Mouse (Mus musculus): ENCODE measurements around the gene Dupd1. TPM values are rescaled to one million over a fixed set of nuclear protein-coding genes. Genes with fewer than 3 reads are reported as not detected.

Dupd1 gene
- polyA plus RNA-seq, 1 experiment, result 6.3 TPM

- TF ChIP-seq POLR2A (IDR thresholded peaks at IDR 0.05; ENCODE audit: control insufficient read depth, low read depth, low read length) (no peak), CTCF (IDR thresholded peaks at IDR 0.05; ENCODE audit: control insufficient read depth, insufficient read depth, insufficient replicate concordance, low read depth, low read length) (no peak)
- Histone ChIP-seq H3K27ac (ENCODE audit: control insufficient read depth, insufficient read depth, low read depth, low read length) (no peak overlapping the region), H3K27me3 (ENCODE audit: control insufficient read depth, insufficient read depth, low read length) (no peaks in the 10 kb centered on the region), H3K4me1 (ENCODE audit: control insufficient read depth, insufficient read depth, low read length) (peaks cover 3% of the 10 kb centered on the region; the same call in 1 of the 2 replicates), H3K4me3 (ENCODE audit: control insufficient read depth, low read depth, low read length) (no peak overlapping the region), H3K36me3 (ENCODE audit: control insufficient read depth, insufficient read depth, low read length) (no peaks in the 10 kb centered on the region)
Measured at GRCm38 (mm10) chr14:21720430-21721205, 6.2 kb upstream of the Dupd1 start.

DNA sequence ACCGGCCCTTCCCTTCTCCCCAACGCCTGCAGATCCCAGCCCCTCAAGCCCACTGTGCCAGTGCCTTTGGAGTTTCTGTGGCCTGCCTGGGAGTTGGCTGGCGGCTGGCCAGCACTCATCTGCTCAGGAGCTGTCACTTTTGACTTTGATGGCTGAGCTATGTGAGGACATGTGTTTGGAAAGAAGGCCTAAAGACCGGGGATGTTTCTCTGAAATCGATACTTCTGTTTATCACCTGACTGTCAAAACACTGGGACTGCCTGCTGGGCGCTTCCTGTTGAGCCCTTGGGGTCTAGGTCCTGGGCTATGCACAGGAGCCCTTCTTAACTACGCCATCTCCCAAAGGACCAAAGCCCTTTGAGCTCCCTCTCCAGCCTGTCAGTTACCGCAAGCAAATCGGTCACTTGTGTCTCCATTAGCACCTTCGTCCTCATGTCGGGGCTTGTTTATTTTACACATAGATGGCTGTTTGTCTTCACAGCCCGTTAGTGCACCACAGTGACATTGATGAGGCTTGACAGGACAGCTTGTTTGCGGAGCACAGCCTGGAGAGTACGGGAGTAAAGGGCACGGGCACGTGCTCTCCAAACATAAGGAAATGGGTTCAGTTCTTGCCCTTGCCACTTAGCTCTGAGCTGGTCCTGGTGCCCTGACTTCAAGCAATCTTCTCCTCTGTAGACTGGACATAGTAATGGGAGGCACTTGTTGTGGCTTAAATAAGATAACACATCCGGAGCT lies 5.4 kb upstream of the Dupd1 start:
- Histone ChIP-seq H3K27ac (ENCODE audit: control insufficient read depth, insufficient read depth, low read depth, low read length) (no peak overlapping the region), H3K27me3 (ENCODE audit: control insufficient read depth, insufficient read depth, low read length) (no peaks in the 10 kb centered on the region), H3K36me3 (ENCODE audit: control insufficient read depth, insufficient read depth, low read length) (no peaks in the 10 kb centered on the region), H3K4me1 (ENCODE audit: control insufficient read depth, insufficient read depth, low read length) (peaks cover 3% of the 10 kb centered on the region; the same call in 1 of the 2 replicates), H3K4me3 (ENCODE audit: control insufficient read depth, low read depth, low read length) (no peak overlapping the region)
- TF ChIP-seq POLR2A (IDR thresholded peaks at IDR 0.05; ENCODE audit: control insufficient read depth, low read depth, low read length), result no peak
- TF ChIP-seq CTCF (IDR thresholded peaks at IDR 0.05; ENCODE audit: control insufficient read depth, insufficient read depth, insufficient replicate concordance, low read depth, low read length), result no peak

DNA sequence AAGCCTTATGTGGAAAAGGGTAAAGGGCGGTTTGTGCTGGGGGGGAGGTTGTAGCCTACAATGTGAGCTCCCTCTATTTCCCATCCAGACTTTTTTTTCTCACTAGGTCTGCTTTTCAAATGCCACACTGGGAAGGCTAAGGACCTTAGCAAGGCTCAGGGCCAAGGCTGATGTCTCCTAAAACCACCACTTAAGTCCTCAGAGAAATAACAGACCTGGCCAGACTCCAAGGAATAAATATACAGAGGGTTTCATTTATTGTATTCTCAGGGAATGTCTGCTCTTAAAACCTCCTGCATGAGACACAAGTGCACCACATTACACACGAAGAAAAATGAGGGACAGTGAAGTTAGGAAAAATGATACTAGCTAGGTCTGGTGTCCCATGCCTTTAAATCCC lies 3.1 kb downstream of the Dupd1 start:
- no peaks in the 10 kb centered on the region for H3K27me3 ChIP-seq (ENCODE audit: control insufficient read depth, insufficient read depth, low read length)
- H3K36me3 ChIP-seq (ENCODE audit: control insufficient read depth, insufficient read depth, low read length), result no peaks in the 10 kb centered on the region
- no peak overlapping the region for H3K4me3 ChIP-seq (ENCODE audit: control insufficient read depth, low read depth, low read length)
- TF ChIP-seq CTCF (IDR thresholded peaks at IDR 0.05; ENCODE audit: control insufficient read depth, insufficient read depth, insufficient replicate concordance, low read depth, low read length) (no peak), POLR2A (IDR thresholded peaks at IDR 0.05; ENCODE audit: control insufficient read depth, low read depth, low read length) (no peak)
- H3K27ac ChIP-seq (ENCODE audit: control insufficient read depth, insufficient read depth, low read depth, low read length), result no peak overlapping the region
- peaks cover 4% of the 10 kb centered on the region; the same call in 1 of the 2 replicates for H3K4me1 ChIP-seq (ENCODE audit: control insufficient read depth, insufficient read depth, low read length)

GRCm38 (mm10) chr14:21709545-21709944 lies 4.8 kb downstream of the Dupd1 start:
- peaks cover 4% of the 10 kb centered on the region; the same call in 1 of the 2 replicates for H3K4me1 ChIP-seq (ENCODE audit: control insufficient read depth, insufficient read depth, low read length)
- no peak for TF ChIP-seq POLR2A (IDR thresholded peaks at IDR 0.05; ENCODE audit: control insufficient read depth, low read depth, low read length)
- TF ChIP-seq CTCF (IDR thresholded peaks at IDR 0.05; ENCODE audit: control insufficient read depth, insufficient read depth, insufficient replicate concordance, low read depth, low read length), result no peak
- no peak overlapping the region for H3K4me3 ChIP-seq (ENCODE audit: control insufficient read depth, low read depth, low read length)
- no peaks in the 10 kb centered on the region for H3K27me3 ChIP-seq (ENCODE audit: control insufficient read depth, insufficient read depth, low read length)
- H3K27ac ChIP-seq (ENCODE audit: control insufficient read depth, insufficient read depth, low read depth, low read length), result no peak overlapping the region
- H3K36me3 ChIP-seq (ENCODE audit: control insufficient read depth, insufficient read depth, low read length), result no peaks in the 10 kb centered on the region

- Histone ChIP-seq H3K27ac (ENCODE audit: control insufficient read depth, insufficient read depth, low read depth, low read length) (no peak overlapping the region), H3K36me3 (ENCODE audit: control insufficient read depth, insufficient read depth, low read length) (no peaks in the 10 kb centered on the region), H3K4me1 (ENCODE audit: control insufficient read depth, insufficient read depth, low read length) (peaks cover 16% of the 10 kb centered on the region), H3K27me3 (ENCODE audit: control insufficient read depth, insufficient read depth, low read length) (no peaks in the 10 kb centered on the region), H3K4me3 (ENCODE audit: control insufficient read depth, low read depth, low read length) (no peak overlapping the region)
- TF ChIP-seq POLR2A (IDR thresholded peaks at IDR 0.05; ENCODE audit: control insufficient read depth, low read depth, low read length) (no peak), CTCF (IDR thresholded peaks at IDR 0.05; ENCODE audit: control insufficient read depth, insufficient read depth, insufficient replicate concordance, low read depth, low read length) (no peak)
Measured at GRCm38 (mm10) chr14:21706759-21707571, 7.4 kb downstream of the Dupd1 start.

DNA sequence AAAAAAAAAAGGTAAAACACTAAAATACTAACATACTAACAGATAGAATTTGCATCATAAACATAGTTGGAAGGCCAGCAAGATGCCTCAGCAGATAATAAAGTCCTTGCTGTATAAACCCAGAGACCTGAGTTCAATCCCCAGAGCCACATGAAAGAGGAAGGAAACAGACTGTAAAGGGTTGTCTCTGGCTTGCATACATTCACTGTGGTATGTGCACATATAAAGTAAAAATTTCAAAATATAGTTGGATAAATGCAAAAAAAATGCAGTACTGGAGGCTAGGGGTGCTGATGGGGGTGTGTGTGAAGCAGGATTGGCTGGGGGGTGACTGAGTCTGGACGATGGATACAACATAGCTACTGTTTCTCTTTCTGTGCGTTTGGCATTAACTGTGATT lies 8.9 kb downstream of the Dupd1 start:
- no peak for TF ChIP-seq POLR2A (IDR thresholded peaks at IDR 0.05; ENCODE audit: control insufficient read depth, low read depth, low read length)
- TF ChIP-seq CTCF (IDR thresholded peaks at IDR 0.05; ENCODE audit: control insufficient read depth, insufficient read depth, insufficient replicate concordance, low read depth, low read length), result no peak
- H3K27ac ChIP-seq (ENCODE audit: control insufficient read depth, insufficient read depth, low read depth, low read length), result no peak overlapping the region
- peaks cover 16% of the 10 kb centered on the region for H3K4me1 ChIP-seq (ENCODE audit: control insufficient read depth, insufficient read depth, low read length)

More for the DNA sequence above, 8.9 kb downstream of the Dupd1 start:
- Histone ChIP-seq H3K4me3 (ENCODE audit: control insufficient read depth, low read depth, low read length) (no peak overlapping the region), H3K27me3 (ENCODE audit: control insufficient read depth, insufficient read depth, low read length) (no peaks in the 10 kb centered on the region), H3K36me3 (ENCODE audit: control insufficient read depth, insufficient read depth, low read length) (no peaks in the 10 kb centered on the region)

Measured in testis, adult 2 months (tissue).